Mouse (Mus musculus) intestine, embryonic 16.5 days (tissue): Measurements from ENCODE around the gene Cipc. TPM values are rescaled to one million over a fixed set of nuclear protein-coding genes. Genes with fewer than 3 reads are reported as not detected.

Source experiments
- ATAC-seq: fragments of 200-750 bp; cut with Nextera tagmentation; 2 replicates; pipeline ENCODE4 v1.8.0; 2017; ENCODE audit warnings: moderate TSS enrichment, moderate library complexity
- H3K27ac ChIP-seq: fragments of 300-500 bp; sonication (generic); 2 replicates; pipeline ENCODE4 v1.5.1; 2014; ENCODE audit warnings: mild to moderate bottlenecking, low read length
- H3K27me3 ChIP-seq: fragments of 300-500 bp; sonication (generic); replicated peaks from 2 replicates; pipeline ENCODE4 v1.6.1; 2014; ENCODE audit warnings: low read length, control low read depth, mixed read lengths; ENCODE audit not compliant: control insufficient read depth, insufficient read depth
- H3K36me3 ChIP-seq: fragments of 300-500 bp; sonication (generic); 2 replicates; pipeline ENCODE4 v1.6.1; 2014; ENCODE audit warnings: low read length, control low read depth; ENCODE audit not compliant: control insufficient read depth, insufficient read depth
- H3K4me1 ChIP-seq: fragments of 300-500 bp; sonication (generic); 2 replicates; pipeline ENCODE4 v1.6.1; 2014; ENCODE audit warnings: low read length, control low read depth, mixed read lengths; ENCODE audit not compliant: control insufficient read depth, insufficient read depth
- H3K4me2 ChIP-seq: fragments of 300-500 bp; sonication (generic); 2 replicates; pipeline ENCODE4 v1.6.1; 2014; ENCODE audit warnings: low read depth, low read length, control low read depth
- H3K4me3 ChIP-seq: fragments of 300-500 bp; sonication (generic); 2 replicates; pipeline ENCODE4 v1.5.1; 2014; ENCODE audit warnings: mild to moderate bottlenecking, low read length
- H3K9ac ChIP-seq: fragments of 300-500 bp; sonication (generic); 2 replicates; pipeline ENCODE4 v1.6.1; 2014; ENCODE audit warnings: low read depth, low read length
- H3K9me3 ChIP-seq: fragments of 300-500 bp; sonication (generic); 2 replicates; pipeline ENCODE4 v1.6.1; 2016; ENCODE audit warnings: low read length, control low read depth; ENCODE audit not compliant: control insufficient read depth
- WGBS: fragments of 180-500 bp; shearing (Covaris S2); extraction: QIAGEN DNeasy Blood & Tissue Kit; methylation state at CpG from one replicate; pipeline ENCODE4 v1.1.7; 2014; 5-methylcytosine and 5-hydroxymethylcytosine counted together
- polyA plus RNA-seq: library from polyadenylated mRNA; unstranded; fragments of >200 nt; fragmentation: Nextera tagmentation; extraction: Ambion mirVana; gene quantifications from 2 replicates; pipeline ENCODE4 v1.2.1, GENCODE M21; 2015

The Cipc gene
- polyA plus RNA-seq, 1 experiment from 2014 or later, result 9.5 TPM

DNA sequence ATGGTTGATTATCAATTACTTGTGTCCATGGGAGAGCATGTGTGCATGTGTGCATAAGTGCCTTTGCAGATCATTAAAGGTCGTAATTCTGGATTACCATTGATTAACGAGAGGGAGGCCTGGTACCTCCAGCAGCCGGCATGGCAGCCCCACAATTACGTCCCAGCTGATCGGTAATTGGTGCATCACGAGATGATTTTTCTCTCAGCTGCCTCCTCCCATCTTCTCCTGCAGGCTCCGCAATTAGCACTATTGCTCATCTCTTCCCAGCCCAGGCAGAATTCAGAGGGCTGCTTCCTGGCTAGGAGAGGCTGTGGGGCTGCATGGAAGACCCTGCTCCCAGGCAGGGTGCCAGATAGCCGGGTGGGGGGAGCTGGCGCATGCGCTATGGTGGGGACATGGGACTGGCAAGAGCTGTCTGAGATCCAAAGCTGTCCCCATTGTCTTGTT, 35.3 kb upstream of the Cipc start:
- no peaks in the 10 kb centered on the region for H3K27me3 ChIP-seq
- no peak overlapping the region for H3K4me3 ChIP-seq
- H3K36me3 ChIP-seq, result no peaks in the 10 kb centered on the region
- H3K9ac ChIP-seq, result no peak overlapping the region
- 45% methylated on average over 10 of the region's 10 CpGs for WGBS
- peaks cover 16% of the 10 kb centered on the region for H3K4me1 ChIP-seq
- no peak overlapping the region for H3K4me2 ChIP-seq
- peak; percentile 61 for ATAC-seq
- H3K27ac ChIP-seq, result peak overlapping the region; percentile 14
- no peaks in the 10 kb centered on the region for H3K9me3 ChIP-seq

DNA sequence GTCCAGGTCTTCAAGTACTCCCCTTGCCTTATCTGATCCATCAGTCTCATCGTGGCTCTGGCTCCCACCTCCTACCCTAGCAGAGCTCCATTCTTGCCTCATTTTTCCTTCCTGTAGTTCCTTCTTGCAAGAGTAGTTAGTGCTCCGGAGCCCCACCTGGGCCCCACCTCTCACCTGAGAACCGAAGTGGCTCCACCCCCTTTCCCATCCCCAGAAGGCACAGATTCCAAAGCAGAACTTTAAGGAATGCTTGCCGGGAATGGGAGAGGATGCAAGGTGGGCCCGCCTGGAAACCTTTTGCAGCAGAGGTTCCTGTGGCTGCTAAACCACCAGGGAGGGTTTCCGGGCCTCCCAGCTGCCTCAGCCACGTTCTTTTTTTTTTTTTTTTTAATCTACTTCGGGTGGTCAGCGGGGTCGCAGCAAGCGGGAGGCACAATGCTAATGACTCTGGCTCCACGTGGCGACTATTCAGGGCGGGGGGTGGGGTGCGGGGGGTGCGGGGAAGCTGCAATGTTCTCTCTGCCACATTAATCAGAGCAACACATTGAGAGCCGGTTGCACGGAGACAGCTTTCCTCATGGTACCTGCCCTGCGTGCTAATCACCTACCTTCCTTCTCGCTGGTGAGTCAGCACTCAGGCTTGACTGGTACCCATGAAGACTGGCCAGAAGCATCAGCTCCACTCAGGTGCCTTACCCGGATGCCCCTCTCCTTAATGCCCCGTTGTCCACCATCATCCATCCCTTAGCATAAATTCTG, 34.3 kb upstream of the Cipc start:
- Histone ChIP-seq H3K9ac (no peak overlapping the region), H3K4me2 (no peak overlapping the region; the same call in 1 of the 2 replicates), H3K4me1 (peaks cover 16% of the 10 kb centered on the region), H3K27me3 (no peaks in the 10 kb centered on the region), H3K36me3 (no peaks in the 10 kb centered on the region), H3K4me3 (no peak overlapping the region; the same call in 1 of the 2 replicates), H3K9me3 (no peaks in the 10 kb centered on the region), H3K27ac (peak overlapping the region; percentile 14; the same call in 1 of the 2 replicates)
- ATAC-seq, result peak; percentile 16
- 7% methylated on average over 22 of the region's 22 CpGs for WGBS

DNA sequence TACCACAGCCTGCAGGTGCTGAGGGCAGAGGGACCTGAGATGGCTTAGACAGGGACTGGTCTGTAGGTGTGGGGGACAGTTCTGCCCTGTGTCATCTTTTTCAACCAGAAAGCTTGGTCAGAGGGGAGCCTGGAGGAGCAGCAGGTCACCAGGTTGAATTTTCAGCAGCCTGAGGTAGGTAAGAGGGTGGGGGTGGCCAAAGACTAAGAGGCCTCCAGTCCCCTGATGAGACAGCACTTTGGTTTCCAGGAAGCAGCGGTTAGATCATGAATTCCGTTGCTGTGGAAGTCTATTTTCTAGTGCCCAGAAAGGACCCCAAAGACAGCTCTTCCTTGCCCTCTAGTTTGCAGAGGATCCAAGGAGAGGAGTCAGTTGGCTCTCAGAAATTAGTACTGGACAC, 32.5 kb upstream of the Cipc start:
- peak overlapping the region; percentile 13; the same call in 1 of the 2 replicates for H3K27ac ChIP-seq
- H3K4me3 ChIP-seq, result no peak overlapping the region
- ATAC-seq, result no peak
- WGBS, result 58% methylated on average over 2 of the region's 2 CpGs
- H3K4me1 ChIP-seq, result peaks cover 25% of the 10 kb centered on the region
- H3K9ac ChIP-seq, result 0 out of 2 replicates have a peak overlapping the region, but pooled peaks have one; percentile 20
- H3K36me3 ChIP-seq, result no peaks in the 10 kb centered on the region
- no peaks in the 10 kb centered on the region for H3K27me3 ChIP-seq
- H3K9me3 ChIP-seq, result no peaks in the 10 kb centered on the region
- H3K4me2 ChIP-seq, result no peak overlapping the region

DNA sequence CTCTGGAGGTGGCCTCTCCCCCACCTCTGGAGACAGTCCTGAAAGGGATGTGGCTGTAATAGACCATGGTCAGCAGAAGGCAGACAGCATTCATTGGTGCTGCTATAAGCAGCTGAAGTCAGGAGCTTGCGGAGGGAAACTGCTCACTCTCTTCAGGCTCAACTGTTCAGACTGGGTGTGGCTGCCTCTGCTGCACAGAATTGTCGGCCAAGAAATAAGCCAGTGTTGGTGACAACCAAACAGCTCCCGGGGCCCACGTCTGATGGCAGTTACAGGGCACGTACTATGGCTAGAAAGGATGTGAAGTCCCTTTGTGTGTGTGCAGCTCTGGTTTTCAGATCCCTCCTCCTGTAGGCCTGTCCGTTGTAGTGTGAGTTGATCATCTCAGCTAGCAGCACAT, 32.1 kb upstream of the Cipc start:
- Histone ChIP-seq H3K27ac (peak overlapping the region; percentile 13; the same call in 1 of the 2 replicates), H3K9ac (0 out of 2 replicates have a peak overlapping the region, but pooled peaks have one; percentile 20), H3K36me3 (no peaks in the 10 kb centered on the region), H3K27me3 (no peaks in the 10 kb centered on the region), H3K4me3 (no peak overlapping the region), H3K4me1 (peaks cover 25% of the 10 kb centered on the region), H3K4me2 (no peak overlapping the region), H3K9me3 (no peaks in the 10 kb centered on the region)
- ATAC-seq, result no peak
- WGBS, result 52% methylated on average over 6 of the region's 6 CpGs

DNA sequence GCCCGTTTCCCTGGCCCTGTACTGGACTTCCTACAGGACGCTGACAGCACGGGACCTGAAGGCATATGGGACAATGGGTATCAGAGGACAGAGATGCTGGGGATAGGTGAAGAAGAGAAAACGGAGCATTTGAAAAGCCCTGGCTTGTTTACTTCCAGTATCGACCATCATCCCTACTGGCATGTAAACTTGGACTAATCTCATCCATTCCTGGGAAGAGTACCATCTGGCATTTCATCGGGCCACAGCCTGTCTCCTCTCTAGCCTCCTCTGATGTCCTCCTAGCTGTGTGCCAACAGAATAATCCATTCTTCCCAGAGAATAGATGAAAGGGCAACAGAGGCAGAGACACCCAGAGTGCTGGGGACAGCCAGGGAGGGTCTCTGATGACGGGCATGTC, 31.2 kb upstream of the Cipc start:
- Histone ChIP-seq H3K9me3 (no peaks in the 10 kb centered on the region), H3K4me3 (no peak overlapping the region), H3K4me2 (no peak overlapping the region), H3K27ac (no peak overlapping the region), H3K9ac (no peak overlapping the region), H3K27me3 (no peaks in the 10 kb centered on the region), H3K36me3 (no peaks in the 10 kb centered on the region), H3K4me1 (peaks cover 25% of the 10 kb centered on the region)
- ATAC-seq, result no peak
- 68% methylated on average over 7 of the region's 7 CpGs for WGBS

DNA sequence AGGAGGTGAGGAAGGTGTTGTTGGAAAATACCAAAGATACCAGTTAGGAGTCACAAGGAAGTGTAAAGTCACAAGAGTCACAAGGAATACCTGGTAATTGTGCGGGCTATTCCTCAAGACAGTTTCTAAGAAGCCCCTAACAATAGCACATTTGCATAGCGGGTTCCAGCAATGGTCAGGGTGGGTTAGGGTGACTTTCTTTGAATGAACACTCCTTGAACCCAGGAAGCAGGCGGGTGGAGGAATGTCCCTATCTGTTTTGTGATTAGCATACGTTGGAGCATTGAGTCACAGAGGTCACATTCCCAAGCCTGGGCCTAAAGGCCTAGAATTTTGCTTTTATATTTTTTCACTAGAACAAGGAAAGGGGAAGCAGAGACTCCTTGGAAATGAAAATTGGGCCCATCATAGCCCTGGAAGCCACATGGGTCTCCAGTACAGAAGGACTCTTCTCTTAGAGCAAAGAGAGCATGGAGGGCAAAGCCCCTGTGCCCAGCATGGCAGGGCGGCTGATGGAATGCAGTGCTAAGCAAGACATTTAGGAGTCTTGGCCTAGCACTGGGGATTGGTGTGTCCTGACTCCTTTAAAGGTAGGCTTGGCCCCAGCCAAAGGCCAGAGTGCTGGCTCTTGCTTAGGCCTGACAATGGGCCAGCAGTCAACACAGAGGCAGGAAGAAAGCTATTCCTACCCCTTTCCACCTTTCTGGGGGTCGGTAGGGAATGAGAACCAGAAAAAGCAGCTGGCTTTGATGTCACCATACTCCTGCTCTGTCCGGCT, 29.9 kb upstream of the Cipc start:
- Histone ChIP-seq H3K4me3 (no peak overlapping the region), H3K4me2 (no peak overlapping the region), H3K9ac (no peak overlapping the region), H3K4me1 (peaks cover 23% of the 10 kb centered on the region), H3K9me3 (no peaks in the 10 kb centered on the region), H3K27ac (no peak overlapping the region), H3K36me3 (no peaks in the 10 kb centered on the region), H3K27me3 (no peaks in the 10 kb centered on the region)
- no peak for ATAC-seq
- 81% methylated on average over 7 of the region's 7 CpGs for WGBS

DNA sequence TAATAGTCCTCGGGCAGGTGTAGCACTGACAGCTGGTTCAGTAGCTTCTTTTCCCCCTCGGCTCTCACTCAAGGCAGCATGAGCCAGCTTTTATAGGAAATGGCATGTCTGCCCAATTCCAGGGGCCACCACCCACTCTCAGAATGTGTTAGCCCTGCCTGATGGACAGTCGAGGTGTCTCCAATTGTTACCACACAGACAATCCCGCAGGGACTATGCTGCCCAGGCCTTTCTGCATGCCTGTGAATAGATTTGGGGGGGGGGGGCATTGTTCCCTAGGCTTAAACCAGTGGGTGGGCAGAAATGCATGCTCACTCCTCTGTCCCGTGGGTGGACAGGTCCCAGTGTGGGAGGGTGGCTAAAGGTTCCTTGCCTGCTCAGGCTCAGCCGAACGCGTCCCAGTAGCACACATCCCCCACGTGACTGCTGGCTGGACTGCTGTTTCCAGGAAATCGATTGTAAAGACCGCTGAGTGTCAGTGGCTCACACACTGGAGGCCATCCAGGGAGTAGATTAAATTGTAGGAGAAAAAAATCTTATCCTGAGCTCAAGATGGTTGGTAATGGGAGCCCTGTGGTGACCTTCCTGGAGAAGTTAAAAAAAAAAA, 28.4 kb upstream of the Cipc start:
- WGBS, result 20% methylated on average over 11 of the region's 11 CpGs
- ATAC-seq, result peak; percentile 80
- H3K4me2 ChIP-seq, result no peak overlapping the region

DNA sequence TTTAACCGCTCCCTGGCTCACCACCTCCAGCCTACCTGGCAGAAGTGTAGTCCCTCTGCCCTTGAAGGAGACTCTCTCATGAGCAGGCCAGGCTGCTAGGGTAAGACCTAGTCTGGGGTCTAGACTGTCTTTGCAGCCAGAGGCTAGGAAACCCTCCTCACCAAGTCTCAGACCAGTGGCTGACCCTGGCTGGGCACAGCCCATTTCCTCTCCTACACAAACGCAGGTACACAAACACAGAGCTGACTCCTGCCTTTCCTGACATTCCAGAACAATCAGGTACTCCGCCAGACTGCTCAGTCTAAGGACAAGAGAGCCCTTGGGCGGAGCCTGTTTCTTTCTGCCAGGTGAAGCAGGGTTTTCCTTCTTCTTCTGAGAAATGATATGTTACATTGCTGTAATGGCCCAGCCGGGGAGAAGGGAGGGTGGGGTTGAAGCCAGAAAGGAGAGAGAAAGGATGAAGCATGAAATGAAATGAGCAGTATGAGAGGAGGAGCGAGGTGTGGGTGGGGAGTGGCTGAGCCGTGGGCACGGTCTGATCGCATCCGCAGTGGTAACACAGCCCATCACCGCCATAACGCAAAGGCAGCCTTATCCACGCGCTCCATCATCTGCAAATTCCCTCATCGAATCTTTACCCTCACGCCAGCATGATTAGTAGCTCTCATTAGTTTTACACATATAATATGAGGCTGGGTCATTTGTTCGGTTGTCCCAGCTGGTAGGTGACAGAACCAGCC, 27.7 kb upstream of the Cipc start:
- peak overlapping the region; percentile 43; the same call in 1 of the 2 replicates for H3K27ac ChIP-seq
- 73% methylated on average over 17 of the region's 17 CpGs for WGBS
- peak; percentile 33 for ATAC-seq

More for the DNA sequence above, 28.4 kb upstream of the Cipc start:
- H3K36me3 ChIP-seq, result no peaks in the 10 kb centered on the region
- H3K27ac ChIP-seq, result peak overlapping the region; percentile 43; the same call in 1 of the 2 replicates
- no peaks in the 10 kb centered on the region for H3K27me3 ChIP-seq
- H3K9me3 ChIP-seq, result no peaks in the 10 kb centered on the region
- peaks cover 16% of the 10 kb centered on the region for H3K4me1 ChIP-seq
- H3K4me3 ChIP-seq, result no peak overlapping the region
- H3K9ac ChIP-seq, result no peak overlapping the region

More for the DNA sequence above, 27.7 kb upstream of the Cipc start:
- Histone ChIP-seq H3K9ac (0 out of 2 replicates have a peak overlapping the region, but pooled peaks have one; percentile 29), H3K36me3 (no peaks in the 10 kb centered on the region), H3K4me2 (no peak overlapping the region), H3K27me3 (no peaks in the 10 kb centered on the region), H3K4me1 (peaks cover 15% of the 10 kb centered on the region), H3K4me3 (no peak overlapping the region), H3K9me3 (no peaks in the 10 kb centered on the region)
